Mouse (Mus musculus) midbrain, embryonic 12.5 days (tissue): ENCODE results near the gene Tnfrsf19. TPM values are rescaled to one million over a fixed set of nuclear protein-coding genes. Genes with fewer than 3 reads are reported as not detected.

Source experiments
- ATAC-seq: fragments of 200-750 bp; cut with Nextera tagmentation; 2 replicates; pipeline ENCODE4 v1.8.0; 2017; ENCODE audit warnings: low read depth, moderate TSS enrichment, moderate library complexity; ENCODE audit not compliant: low FRiP score
- H3K27ac ChIP-seq: fragments of 300-500 bp; sonication (generic); replicated peaks from 2 replicates; pipeline ENCODE4 v1.5.1; 2016; ENCODE audit warnings: mild to moderate bottlenecking
- H3K27me3 ChIP-seq: fragments of 300-500 bp; sonication (generic); 2 replicates; pipeline ENCODE4 v1.6.1; 2016; ENCODE audit warnings: mild to moderate bottlenecking
- H3K36me3 ChIP-seq: fragments of 300-500 bp; sonication (generic); 2 replicates; pipeline ENCODE4 v1.6.1; 2016
- H3K4me1 ChIP-seq: fragments of 300-500 bp; sonication (generic); 2 replicates; pipeline ENCODE4 v1.6.1; 2016
- H3K4me2 ChIP-seq: fragments of 300-500 bp; sonication (generic); replicated peaks from 2 replicates; pipeline ENCODE4 v1.6.1; 2016; ENCODE audit warnings: mild to moderate bottlenecking, moderate library complexity
- H3K4me3 ChIP-seq: fragments of 300-500 bp; sonication (generic); 2 replicates; pipeline ENCODE4 v1.5.1; 2016; ENCODE audit warnings: mild to moderate bottlenecking
- H3K9ac ChIP-seq: fragments of 300-500 bp; sonication (generic); replicated peaks from 2 replicates; pipeline ENCODE4 v1.6.1; 2016; ENCODE audit warnings: mild to moderate bottlenecking, moderate library complexity
- H3K9me3 ChIP-seq: fragments of 300-500 bp; sonication (generic); 2 replicates; pipeline ENCODE4 v1.6.1; 2016; ENCODE audit warnings: mild to moderate bottlenecking
- WGBS: fragments of 180-500 bp; shearing (Covaris S2); methylation state at CpG from one replicate; pipeline ENCODE4 v1.1.7; 2016; 5-methylcytosine and 5-hydroxymethylcytosine counted together
- polyA plus RNA-seq: library from polyadenylated mRNA; unstranded; fragments of >200 nt; fragmentation: Nextera tagmentation; extraction: Ambion mirVana; gene quantifications from 2 replicates; pipeline ENCODE4 v1.2.1, GENCODE M21; 2016

Gene Tnfrsf19
- polyA plus RNA-seq, 1 experiment from 2014 or later, result 70.2 TPM

- Histone ChIP-seq H3K27ac (no peak overlapping the region), H3K27me3 (peaks cover 17% of the 10 kb centered on the region), H3K4me2 (no peak overlapping the region), H3K4me1 (peaks cover 22% of the 10 kb centered on the region), H3K36me3 (peaks cover 14% of the 10 kb centered on the region), H3K4me3 (no peak overlapping the region), H3K9ac (no peak overlapping the region), H3K9me3 (no peaks in the 10 kb centered on the region)
- WGBS, result 88% methylated on average over 1 of the region's 1 CpGs
- ATAC-seq, result no peak
Measured at GRCm38 (mm10) chr14:61019880-61020279, 26.4 kb downstream of the Tnfrsf19 start.

GRCm38 (mm10) chr14:61014544-61014943, 31.7 kb downstream of the Tnfrsf19 start:
- Histone ChIP-seq H3K4me2 (no peak overlapping the region), H3K27ac (no peak overlapping the region), H3K9ac (no peak overlapping the region), H3K9me3 (no peaks in the 10 kb centered on the region), H3K4me3 (no peak overlapping the region), H3K27me3 (peaks cover 40% of the 10 kb centered on the region), H3K36me3 (0 out of 2 replicates have a peak, but pooled peaks cover 2% of the 10 kb centered on the region), H3K4me1 (peaks cover 49% of the 10 kb centered on the region)
- ATAC-seq, result no peak
- 75% methylated on average over 15 of the region's 15 CpGs for WGBS

- Histone ChIP-seq H3K4me3 (peak overlapping the region; percentile 16), H3K4me2 (peak overlapping the region; percentile 39), H3K4me1 (peaks cover 43% of the 10 kb centered on the region), H3K27ac (peak overlapping the region; percentile 68), H3K27me3 (peaks cover 52% of the 10 kb centered on the region), H3K9me3 (no peaks in the 10 kb centered on the region), H3K9ac (no peak overlapping the region), H3K36me3 (no peaks in the 10 kb centered on the region)
- under 1% methylated on average over 17 of the region's 17 CpGs for WGBS
- ATAC-seq, result peak; percentile 96
Measured at GRCm38 (mm10) chr14:61012397-61012931, 33.8 kb downstream of the Tnfrsf19 start.

- Histone ChIP-seq H3K36me3 (no peaks in the 10 kb centered on the region), H3K4me3 (no peak overlapping the region), H3K27me3 (peaks cover 50% of the 10 kb centered on the region), H3K9ac (no peak overlapping the region), H3K27ac (peak overlapping the region; percentile 68), H3K4me2 (no peak overlapping the region), H3K4me1 (peaks cover 39% of the 10 kb centered on the region), H3K9me3 (no peaks in the 10 kb centered on the region)
- ATAC-seq, result 0 out of 2 replicates have a peak, but pooled peaks have one; percentile 7
- WGBS, result 54% methylated on average over 8 of the region's 8 CpGs
Measured at GRCm38 (mm10) chr14:61011621-61012174, 34.6 kb downstream of the Tnfrsf19 start.

GRCm38 (mm10) chr14:61005127-61005837, 41.0 kb downstream of the Tnfrsf19 start:
- Histone ChIP-seq H3K9me3 (no peaks in the 10 kb centered on the region), H3K27me3 (peaks cover 25% of the 10 kb centered on the region), H3K4me1 (peaks cover 20% of the 10 kb centered on the region), H3K9ac (no peak overlapping the region), H3K27ac (peak overlapping the region; percentile 63), H3K4me3 (no peak overlapping the region), H3K36me3 (0 out of 2 replicates have a peak, but pooled peaks cover 9% of the 10 kb centered on the region), H3K4me2 (0 out of 2 replicates have a peak overlapping the region, but pooled peaks have one; percentile 5)
- ATAC-seq, result peak; percentile 88
- 7% methylated on average over 17 of the region's 17 CpGs for WGBS

GRCm38 (mm10) chr14:61003676-61004075, 42.6 kb downstream of the Tnfrsf19 start:
- Histone ChIP-seq H3K9ac (no peak overlapping the region), H3K9me3 (no peaks in the 10 kb centered on the region), H3K4me3 (no peak overlapping the region), H3K27me3 (peaks cover 18% of the 10 kb centered on the region), H3K27ac (no peak overlapping the region), H3K4me2 (no peak overlapping the region), H3K4me1 (peaks cover 20% of the 10 kb centered on the region), H3K36me3 (0 out of 2 replicates have a peak, but pooled peaks cover 9% of the 10 kb centered on the region)
- ATAC-seq, result no peak
- 85% methylated on average over 6 of the region's 6 CpGs for WGBS

DNA sequence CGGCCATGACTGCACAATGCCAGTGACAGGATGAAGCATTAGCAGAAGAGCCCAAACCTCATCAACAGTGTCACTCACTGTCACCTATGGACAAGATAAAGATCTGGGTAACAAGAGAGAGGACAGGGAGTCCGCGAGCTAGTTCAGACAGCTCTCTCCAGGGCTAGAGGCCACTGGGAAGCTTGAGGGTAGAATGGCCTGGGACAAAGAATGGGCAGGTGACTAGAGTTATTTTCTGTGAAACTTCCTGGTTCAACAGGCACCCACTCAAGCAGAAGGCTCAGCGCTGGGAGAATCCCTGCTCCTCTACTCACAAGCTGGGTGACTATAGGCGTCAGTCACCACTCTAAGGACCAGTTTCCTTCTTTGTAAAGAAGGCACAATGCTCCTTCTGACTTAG, 46.2 kb downstream of the Tnfrsf19 start:
- H3K27me3 ChIP-seq, result peaks cover 5% of the 10 kb centered on the region; the same call in 1 of the 2 replicates
- H3K4me2 ChIP-seq, result no peak overlapping the region
- H3K36me3 ChIP-seq, result 0 out of 2 replicates have a peak, but pooled peaks cover 9% of the 10 kb centered on the region
- 89% methylated on average over 5 of the region's 5 CpGs for WGBS
- no peak overlapping the region for H3K4me3 ChIP-seq
- H3K27ac ChIP-seq, result no peak overlapping the region
- H3K9me3 ChIP-seq, result no peaks in the 10 kb centered on the region
- no peak overlapping the region for H3K9ac ChIP-seq
- peaks cover 24% of the 10 kb centered on the region for H3K4me1 ChIP-seq
- no peak for ATAC-seq

DNA sequence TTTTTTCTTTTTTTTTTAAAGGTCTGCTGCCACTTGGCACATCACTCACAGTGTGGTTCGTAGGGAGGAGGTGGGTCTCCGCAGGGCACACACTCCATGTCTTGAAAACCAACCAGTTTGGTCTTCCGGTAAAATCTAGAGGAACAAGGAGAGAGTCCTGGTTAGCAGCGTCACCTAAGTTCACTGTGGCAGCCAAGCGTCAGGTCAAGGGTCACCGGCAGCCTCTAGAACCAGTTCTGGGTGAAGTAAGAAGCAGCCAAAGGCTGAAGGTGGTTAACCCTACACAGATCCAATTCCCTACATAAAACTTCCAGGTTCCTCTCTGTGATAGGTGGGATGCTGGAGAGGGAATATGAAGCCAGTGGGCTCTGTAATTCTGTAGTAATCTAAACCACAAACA, 49.7 kb downstream of the Tnfrsf19 start:
- ATAC-seq, result no peak
- Histone ChIP-seq H3K4me2 (no peak overlapping the region), H3K4me3 (no peak overlapping the region), H3K27ac (no peak overlapping the region), H3K9ac (no peak overlapping the region), H3K9me3 (no peaks in the 10 kb centered on the region), H3K4me1 (peaks cover 21% of the 10 kb centered on the region), H3K27me3 (peaks cover 5% of the 10 kb centered on the region; the same call in 1 of the 2 replicates), H3K36me3 (no peaks in the 10 kb centered on the region)
- 71% methylated on average over 6 of the region's 6 CpGs for WGBS

DNA sequence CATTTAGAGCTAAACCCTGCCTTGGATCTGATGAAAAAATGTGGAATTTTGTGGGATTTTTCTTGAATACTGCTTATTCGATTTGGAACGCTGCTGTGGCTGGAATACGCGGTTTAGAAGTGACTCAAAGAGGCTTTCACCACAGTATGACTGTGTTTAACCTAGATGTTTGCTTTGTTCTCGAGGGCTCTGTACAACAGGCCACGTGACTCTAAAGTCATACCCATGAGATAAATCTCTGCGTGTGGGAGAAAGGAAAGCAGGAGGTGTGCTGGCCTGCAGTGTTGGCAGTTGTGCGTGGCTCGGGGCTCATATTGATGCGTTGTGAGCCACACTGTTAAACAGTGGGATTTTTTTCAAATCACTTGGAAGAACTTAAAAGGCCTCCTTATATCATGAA, 52.8 kb downstream of the Tnfrsf19 start:
- H3K27ac ChIP-seq, result no peak overlapping the region
- no peak overlapping the region for H3K9ac ChIP-seq
- no peak overlapping the region for H3K4me3 ChIP-seq
- no peak overlapping the region for H3K4me2 ChIP-seq
- H3K36me3 ChIP-seq, result no peaks in the 10 kb centered on the region
- no peak for ATAC-seq
- no peaks in the 10 kb centered on the region for H3K9me3 ChIP-seq
- WGBS, result 83% methylated on average over 10 of the region's 10 CpGs
- H3K4me1 ChIP-seq, result peaks cover 28% of the 10 kb centered on the region
- no peaks in the 10 kb centered on the region for H3K27me3 ChIP-seq

- H3K27me3 ChIP-seq, result no peaks in the 10 kb centered on the region
- H3K4me3 ChIP-seq, result no peak overlapping the region
- no peaks in the 10 kb centered on the region for H3K36me3 ChIP-seq
- peaks cover 32% of the 10 kb centered on the region for H3K4me1 ChIP-seq
- no peak overlapping the region for H3K4me2 ChIP-seq
- no peaks in the 10 kb centered on the region for H3K9me3 ChIP-seq
- ATAC-seq, result no peak
- H3K27ac ChIP-seq, result no peak overlapping the region
- 94% methylated on average over 3 of the region's 3 CpGs for WGBS
- no peak overlapping the region for H3K9ac ChIP-seq
Measured at GRCm38 (mm10) chr14:60993092-60993491, 53.2 kb downstream of the Tnfrsf19 start.

GRCm38 (mm10) chr14:60992144-60992543, 54.1 kb downstream of the Tnfrsf19 start:
- Histone ChIP-seq H3K27ac (no peak overlapping the region), H3K9ac (no peak overlapping the region), H3K9me3 (no peaks in the 10 kb centered on the region), H3K4me3 (no peak overlapping the region), H3K4me2 (no peak overlapping the region), H3K36me3 (no peaks in the 10 kb centered on the region), H3K27me3 (no peaks in the 10 kb centered on the region), H3K4me1 (peaks cover 40% of the 10 kb centered on the region)
- ATAC-seq, result no peak
- WGBS, result 69% methylated on average over 4 of the region's 4 CpGs

- 36% methylated on average over 6 of the region's 6 CpGs for WGBS
- Histone ChIP-seq H3K9ac (no peak overlapping the region), H3K36me3 (no peaks in the 10 kb centered on the region), H3K4me1 (peaks cover 44% of the 10 kb centered on the region), H3K27ac (no peak overlapping the region), H3K27me3 (no peaks in the 10 kb centered on the region), H3K4me2 (no peak overlapping the region), H3K9me3 (no peaks in the 10 kb centered on the region), H3K4me3 (no peak overlapping the region)
- ATAC-seq, result no peak
Measured at GRCm38 (mm10) chr14:60988228-60988627, 58.1 kb downstream of the Tnfrsf19 start.
